Mouse (Mus musculus): Measurements from ENCODE around the gene 2210408I21Rik. TPM values are rescaled to one million over a fixed set of nuclear protein-coding genes. Genes with fewer than 3 reads are reported as not detected.

Gene 2210408I21Rik
- polyA plus RNA-seq, 1 experiment from 2014 or later, result 14.4 TPM

- no peak overlapping the region for H3K4me2 ChIP-seq (replicated peaks; ENCODE audit: low read depth, low read length)
- H3K4me3 ChIP-seq (ENCODE audit: low read depth, low read length), result no peak overlapping the region
- no peaks in the 10 kb centered on the region for H3K9me3 ChIP-seq (ENCODE audit: control insufficient read depth, low read length)
- DNase-seq (ENCODE audit: low spot score), result no peak
- H3K9ac ChIP-seq (ENCODE audit: low read depth, low read length), result no peak overlapping the region
- ATAC-seq (ENCODE audit: low FRiP score), result no peak
- H3K27ac ChIP-seq (ENCODE audit: low read depth, low read length), result no peak overlapping the region
- H3K36me3 ChIP-seq (ENCODE audit: control insufficient read depth, insufficient read depth, low read length), result no peaks in the 10 kb centered on the region
- no peaks in the 10 kb centered on the region for H3K27me3 ChIP-seq (ENCODE audit: control insufficient read depth, insufficient read depth, low read length)
- H3K4me1 ChIP-seq (replicated peaks; ENCODE audit: control insufficient read depth, insufficient read depth, low read length), result no peaks in the 10 kb centered on the region
Observed at GRCm38 (mm10) chr13:77177931-77178330, 42.6 kb downstream of the 2210408I21Rik start.

- Histone ChIP-seq H3K4me3 (ENCODE audit: low read depth, low read length) (no peak overlapping the region), H3K27ac (ENCODE audit: low read depth, low read length) (no peak overlapping the region), H3K9ac (ENCODE audit: low read depth, low read length) (no peak overlapping the region), H3K9me3 (ENCODE audit: control insufficient read depth, low read length) (no peaks in the 10 kb centered on the region), H3K4me2 (replicated peaks; ENCODE audit: low read depth, low read length) (no peak overlapping the region), H3K36me3 (ENCODE audit: control insufficient read depth, insufficient read depth, low read length) (no peaks in the 10 kb centered on the region), H3K4me1 (replicated peaks; ENCODE audit: control insufficient read depth, insufficient read depth, low read length) (no peaks in the 10 kb centered on the region), H3K27me3 (ENCODE audit: control insufficient read depth, insufficient read depth, low read length) (no peaks in the 10 kb centered on the region)
- no peak for ATAC-seq (ENCODE audit: low FRiP score)
- 90% methylated on average over 8 of the region's 8 CpGs for WGBS
- DNase-seq (ENCODE audit: low spot score), result no peak
Observed at GRCm38 (mm10) chr13:77190606-77191005, 55.3 kb downstream of the 2210408I21Rik start.

GRCm38 (mm10) chr13:77192201-77192600, 56.9 kb downstream of the 2210408I21Rik start:
- Histone ChIP-seq H3K36me3 (ENCODE audit: control insufficient read depth, insufficient read depth, low read length) (no peaks in the 10 kb centered on the region), H3K27me3 (ENCODE audit: control insufficient read depth, insufficient read depth, low read length) (no peaks in the 10 kb centered on the region), H3K9me3 (ENCODE audit: control insufficient read depth, low read length) (no peaks in the 10 kb centered on the region), H3K9ac (ENCODE audit: low read depth, low read length) (no peak overlapping the region), H3K27ac (ENCODE audit: low read depth, low read length) (no peak overlapping the region), H3K4me2 (replicated peaks; ENCODE audit: low read depth, low read length) (no peak overlapping the region), H3K4me1 (replicated peaks; ENCODE audit: control insufficient read depth, insufficient read depth, low read length) (no peaks in the 10 kb centered on the region), H3K4me3 (ENCODE audit: low read depth, low read length) (no peak overlapping the region)
- WGBS, result 83% methylated on average over 2 of the region's 2 CpGs
- ATAC-seq (ENCODE audit: low FRiP score) (no peak), DNase-seq (ENCODE audit: low spot score) (no peak)

- 81% methylated on average over 7 of the region's 7 CpGs for WGBS
- DNase-seq (ENCODE audit: low spot score), result no peak
- Histone ChIP-seq H3K4me3 (ENCODE audit: low read depth, low read length) (no peak overlapping the region), H3K4me1 (replicated peaks; ENCODE audit: control insufficient read depth, insufficient read depth, low read length) (no peaks in the 10 kb centered on the region), H3K27ac (ENCODE audit: low read depth, low read length) (no peak overlapping the region), H3K36me3 (ENCODE audit: control insufficient read depth, insufficient read depth, low read length) (no peaks in the 10 kb centered on the region), H3K4me2 (replicated peaks; ENCODE audit: low read depth, low read length) (no peak overlapping the region), H3K9ac (ENCODE audit: low read depth, low read length) (no peak overlapping the region), H3K27me3 (ENCODE audit: control insufficient read depth, insufficient read depth, low read length) (no peaks in the 10 kb centered on the region), H3K9me3 (ENCODE audit: control insufficient read depth, low read length) (no peaks in the 10 kb centered on the region)
- peak; percentile 78; the same call in 1 of the 2 replicates for ATAC-seq (ENCODE audit: low FRiP score)
Observed at GRCm38 (mm10) chr13:77208764-77209418, 73.6 kb downstream of the 2210408I21Rik start.

GRCm38 (mm10) chr13:77213196-77213595, 77.9 kb downstream of the 2210408I21Rik start:
- no peak overlapping the region for H3K9ac ChIP-seq (ENCODE audit: low read depth, low read length)
- H3K4me1 ChIP-seq (replicated peaks; ENCODE audit: control insufficient read depth, insufficient read depth, low read length), result no peaks in the 10 kb centered on the region
- H3K27ac ChIP-seq (ENCODE audit: low read depth, low read length), result no peak overlapping the region
- ATAC-seq (ENCODE audit: low FRiP score), result no peak
- no peaks in the 10 kb centered on the region for H3K36me3 ChIP-seq (ENCODE audit: control insufficient read depth, insufficient read depth, low read length)
- H3K9me3 ChIP-seq (ENCODE audit: control insufficient read depth, low read length), result no peaks in the 10 kb centered on the region
- no peak for DNase-seq (ENCODE audit: low spot score)
- H3K4me3 ChIP-seq (ENCODE audit: low read depth, low read length), result no peak overlapping the region
- no peak overlapping the region for H3K4me2 ChIP-seq (replicated peaks; ENCODE audit: low read depth, low read length)
- H3K27me3 ChIP-seq (ENCODE audit: control insufficient read depth, insufficient read depth, low read length), result no peaks in the 10 kb centered on the region

- DNase-seq (ENCODE audit: low spot score), result no peak
- H3K36me3 ChIP-seq (ENCODE audit: control insufficient read depth, insufficient read depth, low read length), result no peaks in the 10 kb centered on the region
- ATAC-seq (ENCODE audit: low FRiP score), result no peak
- no peak overlapping the region for H3K9ac ChIP-seq (ENCODE audit: low read depth, low read length)
- WGBS, result 90% methylated on average over 2 of the region's 2 CpGs
- H3K27me3 ChIP-seq (ENCODE audit: control insufficient read depth, insufficient read depth, low read length), result no peaks in the 10 kb centered on the region
- H3K27ac ChIP-seq (ENCODE audit: low read depth, low read length), result no peak overlapping the region
- H3K4me2 ChIP-seq (replicated peaks; ENCODE audit: low read depth, low read length), result no peak overlapping the region
- H3K4me1 ChIP-seq (replicated peaks; ENCODE audit: control insufficient read depth, insufficient read depth, low read length), result no peaks in the 10 kb centered on the region
- H3K4me3 ChIP-seq (ENCODE audit: low read depth, low read length), result no peak overlapping the region
- H3K9me3 ChIP-seq (ENCODE audit: control insufficient read depth, low read length), result no peaks in the 10 kb centered on the region
Observed at GRCm38 (mm10) chr13:77215460-77215859, 80.1 kb downstream of the 2210408I21Rik start.

GRCm38 (mm10) chr13:77217672-77218280, 82.4 kb downstream of the 2210408I21Rik start:
- Histone ChIP-seq H3K27ac (ENCODE audit: low read depth, low read length) (no peak overlapping the region), H3K4me2 (replicated peaks; ENCODE audit: low read depth, low read length) (no peak overlapping the region), H3K36me3 (ENCODE audit: control insufficient read depth, insufficient read depth, low read length) (no peaks in the 10 kb centered on the region), H3K9ac (ENCODE audit: low read depth, low read length) (no peak overlapping the region), H3K4me3 (ENCODE audit: low read depth, low read length) (no peak overlapping the region), H3K4me1 (replicated peaks; ENCODE audit: control insufficient read depth, insufficient read depth, low read length) (no peaks in the 10 kb centered on the region), H3K27me3 (ENCODE audit: control insufficient read depth, insufficient read depth, low read length) (no peaks in the 10 kb centered on the region), H3K9me3 (ENCODE audit: control insufficient read depth, low read length) (no peaks in the 10 kb centered on the region)
- 90% methylated on average over 4 of the region's 4 CpGs for WGBS
- peak; percentile 17; the same call in 1 of the 2 replicates for ATAC-seq (ENCODE audit: low FRiP score)
- DNase-seq (ENCODE audit: low spot score), result no peak

- WGBS, result 82% methylated on average over 2 of the region's 2 CpGs
- H3K27ac ChIP-seq (ENCODE audit: low read depth, low read length), result no peak overlapping the region
- H3K9ac ChIP-seq (ENCODE audit: low read depth, low read length), result no peak overlapping the region
- H3K27me3 ChIP-seq (ENCODE audit: control insufficient read depth, insufficient read depth, low read length), result no peaks in the 10 kb centered on the region
- no peak overlapping the region for H3K4me2 ChIP-seq (replicated peaks; ENCODE audit: low read depth, low read length)
- DNase-seq (ENCODE audit: low spot score) (no peak), ATAC-seq (ENCODE audit: low FRiP score) (no peak)
- H3K36me3 ChIP-seq (ENCODE audit: control insufficient read depth, insufficient read depth, low read length), result no peaks in the 10 kb centered on the region
- no peak overlapping the region for H3K4me3 ChIP-seq (ENCODE audit: low read depth, low read length)
- H3K9me3 ChIP-seq (ENCODE audit: control insufficient read depth, low read length), result no peaks in the 10 kb centered on the region
- no peaks in the 10 kb centered on the region for H3K4me1 ChIP-seq (replicated peaks; ENCODE audit: control insufficient read depth, insufficient read depth, low read length)
Observed at GRCm38 (mm10) chr13:77221072-77221471, 85.7 kb downstream of the 2210408I21Rik start.

GRCm38 (mm10) chr13:77256541-77256940, 121.2 kb downstream of the 2210408I21Rik start:
- DNase-seq (ENCODE audit: low spot score) (no peak), ATAC-seq (ENCODE audit: low FRiP score) (no peak)
- Histone ChIP-seq H3K4me2 (replicated peaks; ENCODE audit: low read depth, low read length) (no peak overlapping the region), H3K9me3 (ENCODE audit: control insufficient read depth, low read length) (no peaks in the 10 kb centered on the region), H3K27ac (ENCODE audit: low read depth, low read length) (no peak overlapping the region), H3K36me3 (ENCODE audit: control insufficient read depth, insufficient read depth, low read length) (no peaks in the 10 kb centered on the region), H3K4me3 (ENCODE audit: low read depth, low read length) (no peak overlapping the region), H3K4me1 (replicated peaks; ENCODE audit: control insufficient read depth, insufficient read depth, low read length) (no peaks in the 10 kb centered on the region), H3K9ac (ENCODE audit: low read depth, low read length) (no peak overlapping the region), H3K27me3 (ENCODE audit: control insufficient read depth, insufficient read depth, low read length) (no peaks in the 10 kb centered on the region)
- WGBS, result 93% methylated on average over 6 of the region's 6 CpGs
